Mouse (Mus musculus) kidney, postnatal 4 days (tissue): ENCODE results near the gene Trak2.
A peak's percentile ranks its signal among the peaks of the same experiment; 100 is the strongest.
"Not testable (repeated sequence)": the region's sequence is repeated elsewhere in the genome, so short reads cannot be mapped to it uniquely, and the experiment has no call there.

Experiments used
- DNase-seq, 2 experiments: peaks; one replicate each; pipeline ENCODE4 v3.0.0; 2021; ENCODE audit warnings: mixed read lengths in 2 of 2

Gene Trak2

GRCm38 (mm10) chr1:58889826-58890546 lies 83.2 kb downstream of the Trak2 start:
- peak; percentile 22 to 54 for DNase-seq

- DNase-seq: no peak
Measured at GRCm38 (mm10) chr1:58885646-58886045, 87.6 kb downstream of the Trak2 start.

DNA sequence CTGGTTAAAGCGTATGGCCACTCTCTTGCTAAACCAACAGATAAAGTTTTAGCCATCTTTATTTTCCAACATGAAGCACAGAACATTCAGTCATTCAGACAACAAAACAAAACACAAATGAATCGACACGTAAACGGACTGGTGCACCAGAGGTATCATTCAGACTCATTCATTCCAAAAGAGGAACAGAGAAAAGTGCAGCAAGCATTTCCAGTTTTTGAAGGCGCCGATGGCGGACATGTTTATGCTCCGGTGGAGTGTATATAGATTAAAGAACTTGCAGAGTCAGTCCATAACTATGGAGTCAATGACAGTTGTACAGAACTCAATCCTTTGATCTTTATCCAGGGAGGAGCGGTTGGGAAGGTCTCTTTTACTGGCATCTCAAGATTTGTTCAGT lies 90.0 kb downstream of the Trak2 start:
- not testable (repeated sequence) for DNase-seq

GRCm38 (mm10) chr1:58879291-58879690 lies 93.9 kb downstream of the Trak2 start:
- not testable (repeated sequence) for DNase-seq

DNA sequence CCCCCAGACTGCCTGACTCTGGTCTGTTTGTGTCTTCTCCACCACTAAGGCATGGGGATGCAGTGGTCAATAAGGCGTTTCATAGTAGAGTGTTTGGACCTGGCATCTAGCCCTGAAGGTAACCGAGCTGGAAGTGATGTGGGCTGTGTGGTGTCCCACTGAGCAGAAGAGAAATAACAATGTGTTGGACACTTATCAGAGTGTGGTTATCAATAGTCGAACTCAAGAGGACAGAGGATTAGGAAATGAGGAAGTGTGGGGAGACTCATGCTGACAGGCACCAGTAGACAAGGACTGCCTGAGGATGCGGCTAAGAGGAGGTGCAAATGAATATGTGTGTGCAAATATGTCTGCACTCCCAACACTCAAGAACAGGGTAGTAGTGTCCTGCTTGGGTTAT lies 96.7 kb downstream of the Trak2 start:
- DNase-seq: not testable (repeated sequence)

- DNase-seq: not testable (repeated sequence)
Measured at GRCm38 (mm10) chr1:58860586-58860985, 112.6 kb downstream of the Trak2 start.

- DNase-seq: peak; percentile 9 to 25
Measured at GRCm38 (mm10) chr1:58859738-58860365, 113.4 kb downstream of the Trak2 start.

- DNase-seq: not testable (repeated sequence)
Measured at GRCm38 (mm10) chr1:58859131-58859530, 114.1 kb downstream of the Trak2 start.

DNA sequence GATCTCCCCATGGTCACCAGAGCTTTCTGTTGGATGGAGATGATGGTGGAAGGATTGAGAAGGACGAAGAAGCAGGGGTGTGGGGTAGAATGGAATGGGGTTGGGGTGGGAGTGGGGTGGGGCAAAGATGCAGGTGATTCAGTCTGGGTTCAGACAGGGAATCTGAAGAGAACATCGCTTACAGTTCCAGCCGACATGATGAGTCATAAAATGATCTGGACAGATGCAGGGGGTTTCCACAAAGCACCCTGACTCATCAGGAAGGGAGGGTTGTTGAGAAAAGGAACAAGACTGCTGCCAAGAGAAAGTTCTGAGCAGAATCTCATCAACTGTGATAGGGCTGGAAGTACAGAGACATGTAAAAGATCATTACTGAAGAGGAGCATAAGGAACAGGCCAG lies 116.4 kb downstream of the Trak2 start:
- not testable (repeated sequence) for DNase-seq
